Mouse (Mus musculus): ENCODE results near the gene Iqschfp. TPM values are rescaled to one million over a fixed set of nuclear protein-coding genes. Genes with fewer than 3 reads are reported as not detected.

Gene Iqschfp
- polyA plus RNA-seq, 1 experiment from 2014 or later: 9.6 TPM

GRCm38 (mm10) chr3:68252335-68252734 lies 360.3 kb downstream of the Iqschfp start:
- H3K27ac ChIP-seq: no peak overlapping the region
- H3K4me1 ChIP-seq (replicated peaks): 0 out of 2 replicates have a peak, but pooled peaks cover 5% of the 10 kb centered on the region
- no peaks in the 10 kb centered on the region for H3K27me3 ChIP-seq
- no peaks in the 10 kb centered on the region for H3K36me3 ChIP-seq
- ATAC-seq: no peak
- H3K9me3 ChIP-seq: no peaks in the 10 kb centered on the region
- WGBS: 66% methylated on average over 1 of the region's 1 CpGs
- H3K4me3 ChIP-seq (replicated peaks): no peak overlapping the region
- H3K4me2 ChIP-seq (replicated peaks): no peak overlapping the region
- no peak overlapping the region for H3K9ac ChIP-seq (replicated peaks)

- WGBS: 86% methylated on average over 6 of the region's 6 CpGs
- H3K4me3 ChIP-seq (replicated peaks): no peak overlapping the region
- H3K9ac ChIP-seq (replicated peaks): no peak overlapping the region
- H3K4me2 ChIP-seq (replicated peaks): no peak overlapping the region
- no peak for ATAC-seq
- no peak overlapping the region for H3K27ac ChIP-seq
- no peaks in the 10 kb centered on the region for H3K27me3 ChIP-seq
- no peaks in the 10 kb centered on the region for H3K9me3 ChIP-seq
- no peaks in the 10 kb centered on the region for H3K36me3 ChIP-seq
- H3K4me1 ChIP-seq (replicated peaks): no peaks in the 10 kb centered on the region
Observed at GRCm38 (mm10) chr3:68262304-68262703, 370.3 kb downstream of the Iqschfp start.

DNA sequence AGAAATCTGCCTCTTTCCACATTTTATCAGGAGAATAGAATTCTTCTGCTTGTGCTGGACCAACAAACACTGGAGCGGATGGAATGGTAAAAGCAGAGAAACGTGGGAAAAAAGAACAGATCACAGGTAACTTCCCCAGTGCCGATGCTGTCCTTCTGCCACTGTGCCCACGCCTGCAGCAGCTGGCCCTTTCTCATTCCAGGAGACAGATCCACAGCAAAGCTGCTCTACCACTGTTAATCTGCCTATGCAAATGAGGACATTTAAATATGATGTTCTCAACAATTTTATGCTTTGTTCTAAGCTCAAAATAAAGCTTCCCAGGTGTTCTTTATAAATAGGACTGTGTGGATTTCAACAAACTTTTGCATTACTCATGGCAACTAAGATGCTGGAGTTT lies 375.9 kb downstream of the Iqschfp start:
- no peak overlapping the region for H3K27ac ChIP-seq
- WGBS: 91% methylated on average over 4 of the region's 4 CpGs
- H3K9ac ChIP-seq (replicated peaks): no peak overlapping the region
- no peak for ATAC-seq
- H3K27me3 ChIP-seq: no peaks in the 10 kb centered on the region
- no peak overlapping the region for H3K4me3 ChIP-seq (replicated peaks)
- no peaks in the 10 kb centered on the region for H3K9me3 ChIP-seq
- no peaks in the 10 kb centered on the region for H3K36me3 ChIP-seq
- no peaks in the 10 kb centered on the region for H3K4me1 ChIP-seq (replicated peaks)
- H3K4me2 ChIP-seq (replicated peaks): no peak overlapping the region

- Histone ChIP-seq H3K4me3 (replicated peaks) (no peak overlapping the region), H3K9me3 (no peaks in the 10 kb centered on the region), H3K4me1 (replicated peaks) (no peaks in the 10 kb centered on the region), H3K27me3 (no peaks in the 10 kb centered on the region), H3K9ac (replicated peaks) (no peak overlapping the region), H3K27ac (no peak overlapping the region), H3K36me3 (no peaks in the 10 kb centered on the region), H3K4me2 (replicated peaks) (no peak overlapping the region)
- 87% methylated on average over 4 of the region's 4 CpGs for WGBS
- ATAC-seq: no peak
Observed at GRCm38 (mm10) chr3:68269251-68269650, 377.2 kb downstream of the Iqschfp start.

DNA sequence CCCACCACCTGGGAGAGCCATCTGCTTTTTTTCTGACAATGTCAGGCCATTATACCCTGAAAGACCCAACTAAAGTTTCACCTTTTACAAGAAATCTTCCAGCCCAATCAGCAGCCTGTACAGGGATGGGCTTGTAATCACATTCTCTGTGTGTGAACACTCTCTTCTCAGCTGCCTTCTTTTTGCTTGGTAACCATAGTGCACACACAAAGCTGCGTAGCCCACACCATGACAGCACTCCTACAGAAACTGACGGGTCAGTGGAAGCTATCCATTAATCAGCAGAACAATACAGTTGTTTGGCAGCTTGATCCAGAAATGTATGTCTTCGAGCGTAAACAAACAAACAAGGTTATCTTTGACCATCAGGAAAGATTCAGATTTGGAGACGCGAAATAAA lies 378.2 kb downstream of the Iqschfp start:
- H3K4me3 ChIP-seq (replicated peaks): no peak overlapping the region
- H3K4me1 ChIP-seq (replicated peaks): no peaks in the 10 kb centered on the region
- no peak for ATAC-seq
- no peak overlapping the region for H3K9ac ChIP-seq (replicated peaks)
- H3K27ac ChIP-seq: peak overlapping the region; percentile 47; the same call in 1 of the 2 replicates
- no peaks in the 10 kb centered on the region for H3K27me3 ChIP-seq
- no peak overlapping the region for H3K4me2 ChIP-seq (replicated peaks)
- 74% methylated on average over 6 of the region's 6 CpGs for WGBS
- no peaks in the 10 kb centered on the region for H3K36me3 ChIP-seq
- no peaks in the 10 kb centered on the region for H3K9me3 ChIP-seq

GRCm38 (mm10) chr3:68271457-68271856 lies 379.4 kb downstream of the Iqschfp start:
- no peak overlapping the region for H3K9ac ChIP-seq (replicated peaks)
- H3K27me3 ChIP-seq: no peaks in the 10 kb centered on the region
- no peak overlapping the region for H3K27ac ChIP-seq
- WGBS: 30% methylated on average over 3 of the region's 3 CpGs
- H3K36me3 ChIP-seq: no peaks in the 10 kb centered on the region
- ATAC-seq: no peak
- no peaks in the 10 kb centered on the region for H3K9me3 ChIP-seq
- no peak overlapping the region for H3K4me3 ChIP-seq (replicated peaks)
- no peak overlapping the region for H3K4me2 ChIP-seq (replicated peaks)
- no peaks in the 10 kb centered on the region for H3K4me1 ChIP-seq (replicated peaks)

- H3K27me3 ChIP-seq: no peaks in the 10 kb centered on the region
- H3K4me2 ChIP-seq (replicated peaks): no peak overlapping the region
- 74% methylated on average over 3 of the region's 3 CpGs for WGBS
- H3K36me3 ChIP-seq: no peaks in the 10 kb centered on the region
- no peak overlapping the region for H3K9ac ChIP-seq (replicated peaks)
- ATAC-seq: no peak
- H3K4me1 ChIP-seq (replicated peaks): no peaks in the 10 kb centered on the region
- no peak overlapping the region for H3K4me3 ChIP-seq (replicated peaks)
- H3K9me3 ChIP-seq: no peaks in the 10 kb centered on the region
- no peak overlapping the region for H3K27ac ChIP-seq
Observed at GRCm38 (mm10) chr3:68271881-68272280, 379.8 kb downstream of the Iqschfp start.

DNA sequence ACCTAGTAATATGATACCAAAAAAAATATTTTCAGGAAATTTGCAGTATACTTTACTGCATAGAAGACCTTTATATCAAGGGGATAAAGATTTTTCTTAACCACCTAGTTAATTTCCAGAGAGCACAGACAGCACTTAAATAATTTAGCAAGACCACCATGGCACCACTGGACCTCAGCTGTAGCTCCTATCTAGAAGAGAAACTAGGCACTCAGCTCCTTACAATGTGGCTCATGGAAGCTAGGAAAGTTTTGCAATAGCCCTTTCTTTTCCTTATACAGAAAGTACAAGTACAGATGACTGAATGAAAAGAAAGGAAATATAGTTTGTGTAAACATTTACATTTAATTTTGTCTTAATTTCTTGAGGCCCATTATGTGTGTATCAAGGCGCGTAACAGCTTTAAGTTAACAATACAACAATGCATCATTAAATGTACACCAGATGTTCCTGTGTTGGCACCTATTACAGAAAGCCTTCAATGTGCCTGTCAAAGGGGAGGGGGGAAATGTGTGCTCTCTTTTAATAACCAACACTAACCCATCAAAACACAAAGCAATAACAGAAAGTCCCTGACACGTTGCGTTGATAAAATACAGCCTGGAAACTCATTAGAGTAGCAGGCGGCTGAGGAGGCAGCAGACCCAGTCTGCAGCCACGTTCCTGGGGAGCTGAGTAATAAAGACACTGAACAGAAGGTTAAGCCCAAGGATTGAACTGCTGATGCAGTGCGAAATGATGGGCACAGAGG lies 391.0 kb downstream of the Iqschfp start:
- 0 out of 2 replicates have a peak overlapping the region, but pooled peaks have one; percentile 39 for H3K27ac ChIP-seq
- no peaks in the 10 kb centered on the region for H3K27me3 ChIP-seq
- H3K9me3 ChIP-seq: no peaks in the 10 kb centered on the region
- H3K36me3 ChIP-seq: no peaks in the 10 kb centered on the region
- WGBS: 36% methylated on average over 7 of the region's 7 CpGs
- no peak overlapping the region for H3K9ac ChIP-seq (replicated peaks)
- peak overlapping the region; percentile 9; the same call in 1 of the 2 replicates for H3K4me2 ChIP-seq (replicated peaks)
- peaks cover 11% of the 10 kb centered on the region for H3K4me1 ChIP-seq (replicated peaks)
- ATAC-seq: 0 out of 2 replicates have a peak, but pooled peaks have one; percentile 48
- H3K4me3 ChIP-seq (replicated peaks): no peak overlapping the region

- Histone ChIP-seq H3K9ac (replicated peaks) (no peak overlapping the region), H3K36me3 (no peaks in the 10 kb centered on the region), H3K27ac (peak overlapping the region; percentile 39; the same call in 1 of the 2 replicates), H3K9me3 (no peaks in the 10 kb centered on the region), H3K4me3 (replicated peaks) (no peak overlapping the region), H3K4me1 (replicated peaks) (peaks cover 11% of the 10 kb centered on the region), H3K4me2 (replicated peaks) (peak overlapping the region; percentile 9; the same call in 1 of the 2 replicates), H3K27me3 (no peaks in the 10 kb centered on the region)
- WGBS: 50% methylated on average over 10 of the region's 10 CpGs
- ATAC-seq: no peak
Observed at GRCm38 (mm10) chr3:68283595-68283991, 391.6 kb downstream of the Iqschfp start.

GRCm38 (mm10) chr3:68284500-68284899 lies 392.5 kb downstream of the Iqschfp start:
- no peaks in the 10 kb centered on the region for H3K36me3 ChIP-seq
- H3K9ac ChIP-seq (replicated peaks): no peak overlapping the region
- H3K4me3 ChIP-seq (replicated peaks): no peak overlapping the region
- WGBS: 72% methylated on average over 2 of the region's 2 CpGs
- ATAC-seq: no peak
- H3K4me1 ChIP-seq (replicated peaks): peaks cover 11% of the 10 kb centered on the region
- no peaks in the 10 kb centered on the region for H3K9me3 ChIP-seq
- H3K27me3 ChIP-seq: no peaks in the 10 kb centered on the region
- H3K4me2 ChIP-seq (replicated peaks): no peak overlapping the region
- H3K27ac ChIP-seq: no peak overlapping the region

DNA sequence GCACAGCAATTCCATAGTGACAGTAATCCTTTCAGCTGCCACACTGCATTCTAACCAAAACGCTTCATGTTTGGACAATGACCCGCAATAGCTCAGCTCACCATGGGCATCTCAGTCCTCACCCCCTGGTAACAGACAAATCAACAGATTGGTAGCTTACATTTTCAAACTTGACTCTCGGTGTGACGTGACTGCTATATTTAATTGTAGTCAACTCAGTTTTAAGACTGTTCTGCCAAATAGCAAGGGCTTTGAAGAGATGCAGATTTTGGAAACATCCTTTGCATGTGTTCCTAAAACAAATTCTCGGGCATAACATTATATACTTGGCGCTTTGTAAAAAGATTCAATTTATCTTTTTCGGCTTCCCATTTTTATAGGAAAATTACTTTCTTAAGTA lies 404.7 kb downstream of the Iqschfp start:
- 79% methylated on average over 7 of the region's 7 CpGs for WGBS
- H3K36me3 ChIP-seq: no peaks in the 10 kb centered on the region
- no peak overlapping the region for H3K27ac ChIP-seq
- H3K9me3 ChIP-seq: no peaks in the 10 kb centered on the region
- H3K27me3 ChIP-seq: no peaks in the 10 kb centered on the region
- no peaks in the 10 kb centered on the region for H3K4me1 ChIP-seq (replicated peaks)
- H3K4me2 ChIP-seq (replicated peaks): no peak overlapping the region
- H3K4me3 ChIP-seq (replicated peaks): no peak overlapping the region
- ATAC-seq: no peak
- H3K9ac ChIP-seq (replicated peaks): no peak overlapping the region

GRCm38 (mm10) chr3:68305647-68306046 lies 413.6 kb downstream of the Iqschfp start:
- Histone ChIP-seq H3K4me3 (replicated peaks) (no peak overlapping the region), H3K4me1 (replicated peaks) (peaks cover 6% of the 10 kb centered on the region; the same call in 1 of the 2 replicates), H3K27ac (no peak overlapping the region), H3K36me3 (no peaks in the 10 kb centered on the region), H3K9ac (replicated peaks) (no peak overlapping the region), H3K27me3 (no peaks in the 10 kb centered on the region), H3K4me2 (replicated peaks) (no peak overlapping the region), H3K9me3 (no peaks in the 10 kb centered on the region)
- ATAC-seq: no peak
- 68% methylated on average over 1 of the region's 1 CpGs for WGBS

DNA sequence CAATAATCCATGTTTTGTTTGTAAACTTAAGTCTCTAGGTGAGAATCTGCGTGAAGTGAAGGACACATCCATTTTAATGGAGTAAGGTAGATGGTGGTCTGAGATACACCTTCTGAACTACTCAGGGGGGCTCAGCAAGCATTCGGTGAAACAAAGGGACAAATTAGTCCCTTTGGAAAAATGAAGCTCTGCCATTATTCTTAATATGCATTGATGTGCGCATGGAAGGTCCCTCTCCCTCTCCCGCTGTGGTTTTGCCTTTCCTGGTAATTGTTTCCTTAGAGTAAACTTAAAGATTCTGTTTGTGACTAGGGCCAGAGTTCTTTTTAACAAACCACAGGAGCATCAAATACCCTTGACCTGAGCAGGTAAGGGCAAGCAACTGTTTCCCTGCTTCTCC lies 414.7 kb downstream of the Iqschfp start:
- no peak overlapping the region for H3K9ac ChIP-seq (replicated peaks)
- H3K27me3 ChIP-seq: no peaks in the 10 kb centered on the region
- no peak overlapping the region for H3K4me2 ChIP-seq (replicated peaks)
- H3K27ac ChIP-seq: no peak overlapping the region
- H3K4me3 ChIP-seq (replicated peaks): no peak overlapping the region
- no peaks in the 10 kb centered on the region for H3K9me3 ChIP-seq
- peaks cover 6% of the 10 kb centered on the region; the same call in 1 of the 2 replicates for H3K4me1 ChIP-seq (replicated peaks)
- no peak for ATAC-seq
- WGBS: 34% methylated on average over 4 of the region's 4 CpGs
- no peaks in the 10 kb centered on the region for H3K36me3 ChIP-seq
